ENCODE assay signal across 13 mouse cellular contexts in the genomic region with DNA sequence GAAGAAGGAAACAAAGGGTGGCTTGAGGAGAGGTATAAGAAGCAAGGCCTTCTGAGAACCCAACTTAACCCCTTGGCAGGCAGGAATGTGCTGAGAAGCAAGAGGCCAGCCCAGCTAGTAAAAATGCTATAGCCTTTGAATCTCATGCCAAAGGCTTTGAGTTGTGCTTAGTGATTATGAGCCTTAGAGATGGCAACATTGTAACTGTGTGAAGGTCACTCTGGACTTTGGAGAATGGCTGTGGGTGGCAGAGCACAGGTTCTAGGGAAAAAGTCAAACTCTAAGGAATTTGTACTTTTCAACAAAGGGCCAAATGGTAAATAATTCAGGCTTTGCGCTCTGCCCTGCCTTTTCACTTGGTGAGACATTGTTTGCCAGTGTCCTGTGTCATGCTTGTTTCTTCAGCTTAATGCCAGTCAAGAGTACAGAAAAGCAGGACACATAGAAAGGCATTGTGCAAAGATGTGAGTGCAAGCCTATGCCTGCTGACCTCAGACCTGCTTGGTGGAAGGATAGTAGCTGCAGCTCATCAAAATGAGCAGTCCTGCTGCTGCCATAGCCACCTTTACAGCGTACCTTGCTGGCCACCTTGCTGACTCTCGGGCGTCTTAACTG.
"Had no signal": no experiment of that assay in that cellular context is flagged by ENCODE, and none has a peak within 500 bp of the region (broad histone marks: within the 10 kb centered on the region; RNA-seq: fewer than 3 reads in every experiment).

No protein-coding gene starts in this region.

- H3K4me2 ChIP-seq: midbrain, embryonic 13.5 days; stomach, embryonic 15.5 days had no signal

- H3K4me1 ChIP-seq: limb, embryonic 10.5 days had no signal

- DNase-seq: kidney, adult 18-20 months; lung, adult 2 months; lung, postnatal 36 days; right cerebral cortex, postnatal 14 days; thymus, adult 18-20 months; thymus, postnatal 14 days had no signal

- H3K27ac ChIP-seq: kidney, postnatal 0 days; layer of hippocampus, adult 2 months; limb, embryonic 10.5 days; liver, embryonic 14.5 days; midbrain, embryonic 13.5 days; stomach, embryonic 15.5 days had no signal

- H3K9me3 ChIP-seq: limb, embryonic 10.5 days; midbrain, embryonic 13.5 days; stomach, embryonic 15.5 days had no signal

- H3K27me3 ChIP-seq: midbrain, embryonic 13.5 days; stomach, embryonic 15.5 days had no signal

- H3K4me3 ChIP-seq: layer of hippocampus, adult 2 months; limb, embryonic 10.5 days; midbrain, embryonic 13.5 days; stomach, embryonic 15.5 days had no signal

- ATAC-seq: lung, postnatal 0 days; midbrain, embryonic 13.5 days had no signal

- H3K9ac ChIP-seq: liver, embryonic 14.5 days; midbrain, embryonic 13.5 days; stomach, embryonic 15.5 days had no signal
